Mouse (Mus musculus) WW6 (cell line): ENCODE measurements around the gene Cnksr3.

ENCODE experiments used
- DNase-seq: peaks from one replicate; pipeline ENCODE4 v3.0.0-alpha.2; 2013; ENCODE audit warnings: low read depth, low spot score

Gene Cnksr3

DNA sequence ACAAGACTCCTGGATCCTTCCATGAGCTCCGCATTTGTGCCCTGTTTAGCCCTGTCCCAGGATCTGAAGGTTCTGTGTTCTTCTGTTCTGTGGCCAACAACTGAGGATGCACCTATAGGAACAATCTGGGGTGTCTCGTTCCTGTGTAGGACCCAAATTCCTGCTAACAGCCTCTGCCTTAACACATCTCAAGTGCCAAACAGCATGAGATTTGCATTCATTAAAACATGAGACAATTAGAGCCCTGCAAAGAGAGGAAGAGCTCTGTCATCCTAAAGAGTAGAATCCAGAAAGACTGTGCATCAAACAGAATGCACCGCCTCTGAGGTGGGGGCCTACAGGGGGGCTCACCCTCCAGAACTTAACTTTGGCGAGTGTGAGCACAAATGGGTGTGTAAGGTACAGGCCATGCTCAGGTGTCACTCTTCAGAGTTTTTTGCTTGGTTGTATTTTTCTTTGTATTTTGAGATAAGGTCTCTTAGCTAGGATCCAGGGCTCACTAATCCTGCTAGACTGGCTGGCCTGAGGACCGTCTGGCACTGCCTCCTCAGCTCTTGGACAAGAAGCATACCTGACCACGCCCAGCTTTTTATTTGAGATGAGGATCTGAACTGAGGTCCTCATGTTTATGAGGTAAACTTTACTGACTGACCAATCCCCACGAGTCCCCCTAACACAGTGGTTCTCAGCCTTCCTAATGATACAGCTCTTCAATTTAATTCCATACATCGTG lies 15.2 kb downstream of the Cnksr3 start:
- DNase-seq, result no peak

DNA sequence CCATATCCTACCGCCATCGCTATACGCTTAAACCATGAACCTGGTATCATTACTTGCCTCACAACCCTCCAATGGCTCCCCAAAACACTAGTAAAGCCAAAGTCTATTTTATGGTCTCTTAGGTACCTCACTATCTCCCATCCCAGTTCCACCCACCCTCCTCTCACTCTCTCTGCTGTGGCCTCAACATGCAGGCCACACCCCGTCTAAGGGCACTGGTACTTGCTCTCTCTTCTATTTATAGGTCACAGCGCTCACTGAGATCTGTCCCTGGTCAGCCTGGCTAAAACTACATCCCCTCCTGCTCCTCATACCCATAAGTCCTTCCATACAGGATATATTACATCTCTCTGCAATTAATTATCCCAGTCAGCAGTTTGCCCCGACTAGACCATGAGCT lies 16.1 kb downstream of the Cnksr3 start:
- no peak for DNase-seq

DNA sequence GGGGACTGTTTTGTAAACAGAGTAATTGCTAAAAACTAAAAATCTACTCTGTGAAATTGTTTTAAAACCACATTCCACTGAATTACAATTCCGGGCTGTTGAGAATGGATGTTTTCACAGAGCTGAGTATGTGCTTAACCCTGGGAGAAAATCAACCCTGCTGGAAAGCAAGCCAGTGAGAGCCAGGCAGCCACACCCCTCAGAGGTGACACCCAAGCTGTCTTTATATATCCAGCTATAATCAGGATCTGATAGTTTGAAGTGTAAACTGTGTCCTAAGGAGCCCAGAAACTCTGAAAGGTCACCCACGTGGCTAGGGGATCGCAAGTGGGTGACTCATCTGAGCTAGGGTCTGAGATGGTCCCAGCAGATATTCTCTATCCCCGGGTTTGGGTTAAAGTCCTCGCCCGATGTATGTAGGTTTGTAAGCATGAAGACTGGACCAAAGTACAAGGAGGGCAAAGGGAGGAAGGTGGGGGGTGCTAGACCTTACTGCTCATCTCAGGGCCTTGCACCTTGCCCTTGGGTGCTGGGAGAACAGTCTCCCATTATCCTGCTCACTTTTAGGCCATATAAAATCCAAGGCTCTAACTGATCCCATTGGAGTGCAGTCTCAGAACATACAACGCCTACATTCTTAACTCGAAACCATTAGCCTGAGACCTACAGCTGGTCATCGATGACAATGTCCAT lies 20.2 kb downstream of the Cnksr3 start:
- DNase-seq, result no peak

GRCm38 (mm10) chr10:7189194-7189593 lies 22.8 kb downstream of the Cnksr3 start:
- no peak for DNase-seq

GRCm38 (mm10) chr10:7187881-7188280 lies 24.2 kb downstream of the Cnksr3 start:
- no peak for DNase-seq

DNA sequence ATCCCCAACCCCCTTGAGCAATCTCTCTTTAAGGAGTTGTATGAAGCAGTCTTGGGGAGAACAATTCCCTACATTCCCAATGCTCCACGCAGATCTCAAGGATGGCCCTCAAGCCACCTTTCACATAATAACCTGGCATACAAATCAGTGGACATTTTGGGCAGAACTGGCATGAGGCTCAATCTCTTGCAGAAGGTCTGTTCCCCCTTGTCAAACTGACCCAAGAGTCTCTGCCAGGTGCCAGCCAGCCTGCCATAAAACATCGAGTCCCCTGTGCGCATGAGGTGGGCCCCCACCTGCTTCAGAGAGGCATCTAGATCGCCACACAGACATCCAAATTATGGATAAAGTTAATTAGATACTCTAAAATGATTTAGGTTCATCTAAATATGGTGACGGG lies 25.0 kb downstream of the Cnksr3 start:
- no peak for DNase-seq

DNA sequence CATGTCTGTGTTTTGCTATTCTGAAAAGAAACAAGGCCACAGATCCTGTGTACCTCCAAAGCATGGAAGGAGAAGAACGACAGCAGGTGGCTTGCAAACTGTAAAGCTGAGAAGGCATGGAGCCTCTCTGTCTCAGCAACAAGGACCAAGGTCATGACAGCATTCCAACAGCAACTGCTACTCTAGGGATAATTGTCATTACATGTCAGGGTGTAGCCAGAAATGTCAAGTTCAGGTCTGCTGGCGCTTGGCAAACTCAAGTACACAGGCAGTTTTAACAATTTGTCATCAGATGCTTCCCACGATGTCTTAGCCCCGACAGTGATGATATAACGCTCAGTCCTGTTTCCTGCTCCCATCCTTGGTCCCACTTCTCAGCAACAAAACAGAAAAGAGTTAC lies 26.0 kb downstream of the Cnksr3 start:
- DNase-seq, result no peak

- DNase-seq, result no peak
Measured at GRCm38 (mm10) chr10:7183171-7183631, 28.8 kb downstream of the Cnksr3 start.

DNA sequence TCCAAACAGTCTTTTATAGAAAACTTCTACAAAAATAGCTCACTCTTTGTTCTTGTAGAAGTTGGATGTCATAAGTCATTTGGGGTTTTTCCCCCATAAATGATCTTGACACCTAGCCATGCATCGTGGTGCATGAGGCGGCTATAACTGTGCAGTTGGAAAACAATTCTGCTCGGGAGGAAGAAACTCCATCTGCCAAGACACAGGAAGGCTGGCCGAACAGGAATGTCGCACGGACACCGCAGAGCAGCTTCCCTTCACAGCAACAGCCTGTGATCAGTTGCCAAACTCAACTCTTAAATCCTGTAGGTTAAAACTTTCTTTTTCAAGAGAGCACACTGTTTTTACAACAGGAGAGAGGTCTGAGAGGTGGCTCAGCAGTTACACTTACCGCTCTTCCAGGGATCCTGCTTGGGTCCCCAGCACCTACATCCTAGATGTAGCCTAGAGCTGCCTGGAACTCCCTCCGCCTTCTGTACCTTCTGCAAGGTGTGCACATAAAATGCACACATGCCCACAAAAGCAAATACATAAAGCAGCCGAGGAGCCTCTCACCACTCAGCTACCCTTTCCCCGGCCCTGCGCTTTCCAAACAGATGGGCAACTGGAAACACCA lies 29.4 kb downstream of the Cnksr3 start:
- no peak for DNase-seq

DNA sequence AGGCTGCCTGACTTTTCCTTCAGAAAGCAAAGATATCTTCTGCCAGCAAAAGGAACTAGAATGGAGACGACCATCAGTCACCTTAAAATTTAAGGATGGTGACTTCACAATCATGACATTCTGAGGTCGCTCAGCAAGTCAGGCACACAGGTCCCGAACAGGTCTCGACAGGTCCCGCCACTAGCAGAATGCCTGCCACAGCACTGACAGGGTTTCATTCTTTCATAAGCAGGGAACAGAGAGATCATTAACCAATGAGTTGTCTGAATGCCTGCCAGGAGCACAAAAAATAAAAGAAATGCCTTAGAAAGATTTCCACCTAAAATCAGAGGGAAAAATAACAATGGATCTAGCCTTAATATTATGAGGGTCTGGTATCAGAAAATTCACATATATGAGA lies 31.7 kb downstream of the Cnksr3 start:
- no peak for DNase-seq

DNA sequence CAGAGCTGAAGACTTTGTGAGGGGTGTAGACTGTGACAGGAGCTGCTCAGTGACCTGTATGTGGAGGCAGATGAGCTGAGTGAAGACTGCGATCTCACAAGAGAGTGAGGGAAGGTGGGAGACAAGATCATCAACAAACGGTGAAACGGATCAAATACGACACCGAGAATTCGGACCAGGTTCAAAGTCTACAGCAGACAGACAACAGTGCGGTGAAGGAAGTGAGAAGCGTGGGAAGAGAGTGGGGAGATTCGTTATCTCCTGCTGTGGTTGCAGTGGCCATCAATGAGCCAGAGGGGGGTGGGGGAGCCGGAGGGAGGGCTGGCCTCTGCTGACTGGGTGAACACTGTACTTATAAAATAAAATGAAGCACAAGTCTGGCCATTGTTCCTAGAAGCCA lies 33.5 kb downstream of the Cnksr3 start:
- DNase-seq, result no peak

GRCm38 (mm10) chr10:7176205-7176910 lies 35.7 kb downstream of the Cnksr3 start:
- DNase-seq, result no peak

- no peak for DNase-seq
Measured at GRCm38 (mm10) chr10:7174480-7174879, 37.6 kb downstream of the Cnksr3 start.

DNA sequence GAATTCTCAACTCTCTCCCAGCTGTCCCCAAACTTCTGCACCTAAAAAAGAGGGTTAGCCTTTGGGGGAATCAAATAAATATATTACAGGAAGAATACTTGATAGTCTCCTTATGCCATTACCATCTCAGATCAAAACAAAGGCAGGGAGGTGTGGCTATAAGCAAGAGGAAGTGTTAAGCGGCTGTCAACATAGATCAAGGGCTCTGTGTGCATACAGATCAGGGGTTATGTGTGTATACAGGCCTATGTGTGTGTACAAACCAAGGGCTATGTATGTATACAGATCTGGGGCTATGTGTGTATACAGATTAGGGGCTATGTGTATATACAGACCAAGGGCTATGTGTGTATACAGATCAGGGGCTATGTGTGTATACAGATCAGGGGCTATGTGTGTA lies 38.9 kb downstream of the Cnksr3 start:
- no peak for DNase-seq

DNA sequence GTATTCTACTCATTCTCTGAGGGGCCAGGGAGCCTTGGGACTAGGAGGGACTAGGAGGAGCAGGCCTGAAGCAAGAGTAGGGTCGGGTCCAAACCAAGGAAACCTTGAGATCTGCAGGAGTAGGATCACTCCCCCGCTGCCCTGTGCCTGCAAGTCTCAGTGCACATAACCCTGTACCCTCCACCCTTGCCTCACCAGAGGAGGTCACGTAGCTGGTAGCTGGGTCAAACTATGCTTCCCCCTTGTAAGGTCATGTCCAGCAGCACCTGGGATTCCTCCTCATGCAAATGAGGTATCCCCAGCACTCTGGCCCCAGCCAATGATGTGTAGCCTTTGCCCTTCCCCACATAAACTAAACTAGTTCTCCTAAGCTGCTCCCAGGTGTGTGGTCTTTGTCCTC lies 41.6 kb downstream of the Cnksr3 start:
- no peak for DNase-seq

GRCm38 (mm10) chr10:7163031-7163430 lies 49.0 kb downstream of the Cnksr3 start:
- DNase-seq, result no peak

DNA sequence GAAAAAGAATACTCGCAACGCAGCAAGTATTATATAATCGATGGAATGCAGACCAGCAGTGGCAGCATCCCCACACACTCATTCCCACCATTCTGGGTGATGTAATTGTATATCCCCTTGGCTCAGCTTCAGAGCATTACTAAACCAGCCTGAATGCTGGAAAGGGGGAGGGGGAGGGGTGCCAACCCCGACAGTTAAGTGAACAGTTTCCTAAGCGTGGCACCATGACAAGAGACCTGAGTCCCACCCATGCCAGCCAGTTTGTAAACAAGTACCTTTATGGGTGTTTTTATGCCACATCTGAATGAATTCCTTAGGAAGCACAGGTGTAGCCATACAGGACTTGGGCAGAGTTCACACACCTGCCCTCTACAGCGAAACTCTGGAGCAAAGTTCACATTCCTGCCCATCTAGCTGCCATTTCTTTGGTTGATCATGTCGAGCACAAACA lies 53.0 kb downstream of the Cnksr3 start:
- no peak for DNase-seq

DNA sequence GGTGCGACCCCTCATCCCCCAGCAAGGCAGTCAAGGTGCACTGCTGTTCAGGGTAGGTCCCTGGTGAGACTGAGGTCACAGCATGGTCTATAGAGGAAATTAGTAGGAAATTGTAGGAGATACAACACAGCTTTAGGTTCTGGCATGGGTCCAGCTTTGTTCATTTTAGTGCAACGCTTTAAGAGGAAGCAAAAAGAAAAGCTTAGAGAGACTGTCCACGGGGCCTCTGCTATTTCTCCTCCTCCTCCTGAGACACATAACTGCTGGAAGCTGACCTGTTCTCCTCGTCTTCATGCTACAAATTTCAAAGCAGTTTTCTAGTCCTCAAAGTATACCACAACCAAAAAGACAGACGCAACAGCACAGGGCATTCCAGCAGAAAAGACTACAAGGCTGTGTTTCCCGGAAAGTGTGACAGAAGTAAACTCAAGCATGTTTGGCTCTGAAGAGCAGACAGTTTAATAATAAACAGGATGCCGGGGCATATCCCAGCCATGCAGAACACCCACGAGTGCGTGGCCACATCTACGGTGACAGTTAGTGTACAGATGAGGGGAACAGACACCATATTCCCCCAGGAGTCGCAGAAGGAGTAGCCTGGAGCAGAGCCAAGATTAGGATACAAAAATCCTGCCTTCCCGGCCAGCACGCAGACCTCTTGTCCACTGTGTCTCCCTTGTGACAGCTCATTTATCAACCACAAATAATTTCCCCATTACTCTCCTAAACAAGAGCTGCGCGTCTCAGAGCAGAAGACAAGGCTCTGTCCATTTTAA lies 53.6 kb downstream of the Cnksr3 start:
- DNase-seq, result no peak

DNA sequence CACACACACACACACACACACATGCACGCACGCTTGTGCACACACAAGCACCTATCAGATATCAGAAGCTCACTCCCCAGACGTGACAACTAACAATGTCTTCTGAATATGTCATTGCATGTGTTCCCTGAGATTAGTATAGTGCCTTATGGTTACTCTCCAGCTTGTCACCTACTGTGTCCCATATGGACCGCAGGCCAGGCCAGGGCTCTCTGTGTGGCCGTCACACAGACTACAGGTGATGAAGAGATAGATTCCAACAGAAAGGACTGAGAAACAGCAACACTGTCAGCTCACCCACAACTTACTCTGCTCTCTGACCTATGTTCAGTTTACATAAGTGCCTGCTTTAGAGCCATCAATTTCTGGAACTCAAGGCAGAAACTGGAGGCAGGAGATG lies 57.2 kb downstream of the Cnksr3 start:
- no peak for DNase-seq

- no peak for DNase-seq
Measured at GRCm38 (mm10) chr10:7152926-7153325, 59.1 kb downstream of the Cnksr3 start.
